Mouse (Mus musculus) frontal cortex, postnatal 36 days (tissue): ENCODE results near the gene Asl.

Experiments
- DNase-seq, 2 experiments: peaks; one replicate each; pipeline ENCODE4 v3.0.0; 2022; ENCODE audit warnings: low spot score in 2 of 2

Asl gene

DNA sequence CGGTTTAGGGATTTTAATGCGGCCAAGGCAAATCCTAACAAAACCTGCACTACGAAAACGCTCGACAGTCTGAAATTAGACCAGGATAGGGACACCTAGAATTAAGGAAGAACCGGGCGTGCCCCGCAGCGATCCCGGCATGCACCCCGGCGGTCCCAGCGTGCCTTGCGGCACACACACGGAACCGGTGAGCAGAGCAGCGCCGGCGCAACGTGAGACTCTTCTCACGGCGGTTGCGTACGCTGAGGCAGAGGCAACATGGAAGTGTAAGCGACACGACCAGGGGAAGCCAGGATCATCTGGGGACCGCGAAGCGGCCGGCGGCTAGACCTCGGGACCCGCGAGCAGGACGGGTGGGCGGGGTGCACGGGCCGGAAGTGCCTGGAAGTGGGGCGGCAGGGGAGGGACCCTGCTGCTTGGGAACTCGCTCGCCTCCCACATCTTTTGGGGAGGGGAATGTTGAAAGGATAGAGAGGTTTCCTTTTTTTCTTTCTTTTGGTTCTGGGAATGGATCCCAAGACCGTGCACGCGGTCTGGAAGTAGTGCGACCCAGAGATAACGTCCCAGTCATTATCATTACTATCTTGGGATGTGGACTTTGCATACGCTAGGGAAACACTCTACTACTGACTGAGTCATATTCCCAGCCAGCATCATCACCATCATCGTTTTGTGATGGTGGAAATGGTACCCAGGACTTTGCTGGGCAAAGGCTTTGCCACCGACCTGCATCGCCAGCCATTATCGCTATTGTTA lies at the start of gene Asl, which contains the start of gene Crcp:
TSS of gene Asl (minus strand) at position 106 of the 756 bp plus-strand sequence.
TSS of gene Crcp (plus strand) at position 149 of the 756 bp plus-strand sequence.
- DNase-seq, result peak; percentile 91 to 92

DNA sequence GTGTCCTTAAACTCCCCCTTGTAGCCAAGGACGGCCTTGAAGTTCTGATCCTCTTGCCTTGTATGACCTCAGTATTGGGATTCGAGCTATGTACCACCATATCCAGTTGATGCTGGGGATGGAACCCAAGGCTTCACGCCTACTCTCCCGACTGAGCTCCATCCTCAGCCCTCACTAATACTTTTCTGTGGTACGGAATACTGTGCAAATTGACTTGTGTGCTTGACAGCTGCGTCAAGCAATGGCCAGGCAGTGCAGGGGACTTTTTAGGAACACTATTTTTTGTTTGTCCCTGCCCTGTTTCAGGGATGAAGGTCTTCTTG lies 49.7 kb upstream of the Asl start:
- DNase-seq, result no peak

DNA sequence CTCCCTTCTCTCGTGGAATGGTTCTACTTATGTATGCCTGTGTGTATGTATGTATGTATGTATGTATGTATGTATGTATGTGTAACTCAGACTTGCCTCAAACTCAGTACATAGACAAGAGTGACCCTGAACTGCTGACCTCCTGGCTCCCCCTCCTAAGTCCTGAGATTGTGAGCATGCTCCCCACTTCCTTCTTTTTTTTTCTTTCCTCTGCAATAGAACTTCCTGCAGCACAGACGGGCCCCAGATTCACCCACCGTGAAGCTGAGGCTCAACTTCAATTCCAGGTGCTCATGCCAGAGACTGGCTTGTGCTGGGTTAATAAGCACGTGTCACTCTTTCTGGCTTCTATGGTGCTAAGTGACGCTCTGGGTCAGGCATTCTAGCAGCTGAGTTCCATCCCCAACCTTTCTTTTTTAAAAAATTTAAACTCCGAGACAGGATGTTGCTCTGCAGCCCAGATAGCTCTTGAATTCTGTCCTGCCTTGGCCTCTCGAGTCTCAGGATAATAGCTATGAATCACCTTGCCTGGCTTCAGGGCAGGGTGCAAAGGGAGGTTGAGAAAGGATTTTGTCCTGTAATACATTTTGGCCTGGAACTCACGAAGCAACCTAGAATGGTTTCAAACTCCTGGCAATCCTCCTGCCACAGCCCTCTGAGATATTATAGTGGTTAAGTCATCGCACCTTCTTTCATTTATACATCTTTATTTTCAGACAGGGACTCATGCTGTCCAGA lies 49.2 kb upstream of the Asl start:
- no peak for DNase-seq

GRCm38 (mm10) chr5:130076396-130076795 lies 47.3 kb upstream of the Asl start:
- DNase-seq, result no peak

GRCm38 (mm10) chr5:130074491-130074890 lies 45.4 kb upstream of the Asl start:
- no peak for DNase-seq

DNA sequence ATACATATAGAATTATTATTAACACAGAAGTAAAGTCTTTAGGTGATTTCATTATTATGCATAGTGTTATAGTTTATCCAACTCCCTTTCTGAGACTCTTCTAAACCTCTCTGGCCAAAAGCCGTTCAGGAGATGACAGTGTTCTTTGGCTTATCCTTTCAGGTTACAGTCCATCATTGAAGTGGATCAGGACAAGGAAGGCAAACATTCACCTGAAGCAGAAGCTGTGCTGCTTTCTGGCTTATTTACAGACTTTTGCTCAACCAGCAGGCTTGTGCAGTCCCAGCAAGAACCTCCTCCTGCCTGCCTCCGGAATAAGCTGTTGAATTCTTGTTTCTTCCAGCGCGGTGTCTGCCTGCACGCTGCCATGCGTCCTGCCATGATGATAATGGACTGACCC lies 44.0 kb upstream of the Asl start, which contains the start of gene Tpst1:
TSS of gene Tpst1 (plus strand) at position 301 of the 400 bp plus-strand sequence.
- no peak for DNase-seq

- DNase-seq, result no peak
These were observed 38.8 kb upstream of the Asl start for GRCm38 (mm10) chr5:130067841-130068264.

DNA sequence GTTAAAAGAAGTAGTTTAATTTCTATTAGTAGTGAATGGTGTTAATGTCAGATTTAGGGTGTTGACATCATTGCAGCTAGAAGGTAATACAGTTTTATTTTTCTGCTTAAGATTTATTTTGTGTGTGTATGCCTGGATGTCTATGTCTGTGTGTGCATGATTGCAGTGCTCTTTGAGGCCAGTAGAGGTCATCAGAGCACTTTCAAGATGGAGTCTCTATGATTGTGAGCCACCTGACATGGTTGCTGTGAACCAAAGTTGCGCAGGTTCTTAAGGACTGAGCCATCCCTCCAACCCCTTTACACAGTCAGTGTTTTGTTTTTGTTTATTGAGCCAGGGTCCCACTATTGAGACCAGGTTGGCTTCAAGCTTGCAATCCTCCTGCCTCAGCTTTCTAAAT lies 36.5 kb upstream of the Asl start:
- no peak for DNase-seq

GRCm38 (mm10) chr5:130063760-130064159 lies 34.7 kb upstream of the Asl start:
- DNase-seq, result no peak

- no peak for DNase-seq
These were observed 33.0 kb upstream of the Asl start for GRCm38 (mm10) chr5:130062096-130062495.

DNA sequence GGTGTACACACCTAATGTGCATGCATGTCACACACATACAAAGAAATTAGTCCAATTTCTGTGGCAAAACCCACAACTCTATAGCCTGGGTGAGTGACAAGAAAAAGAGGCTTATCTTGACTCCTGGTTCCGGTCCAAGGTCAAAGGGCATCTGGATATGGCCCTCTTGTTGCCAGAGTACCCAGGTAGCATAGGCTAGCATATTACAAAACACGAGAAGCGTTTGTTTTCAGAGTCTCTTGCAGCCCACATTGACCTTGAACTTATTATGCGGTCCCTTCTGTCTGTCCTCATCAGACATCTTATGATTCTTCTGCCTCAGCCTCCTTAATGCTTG lies 31.2 kb upstream of the Asl start:
- DNase-seq, result no peak

DNA sequence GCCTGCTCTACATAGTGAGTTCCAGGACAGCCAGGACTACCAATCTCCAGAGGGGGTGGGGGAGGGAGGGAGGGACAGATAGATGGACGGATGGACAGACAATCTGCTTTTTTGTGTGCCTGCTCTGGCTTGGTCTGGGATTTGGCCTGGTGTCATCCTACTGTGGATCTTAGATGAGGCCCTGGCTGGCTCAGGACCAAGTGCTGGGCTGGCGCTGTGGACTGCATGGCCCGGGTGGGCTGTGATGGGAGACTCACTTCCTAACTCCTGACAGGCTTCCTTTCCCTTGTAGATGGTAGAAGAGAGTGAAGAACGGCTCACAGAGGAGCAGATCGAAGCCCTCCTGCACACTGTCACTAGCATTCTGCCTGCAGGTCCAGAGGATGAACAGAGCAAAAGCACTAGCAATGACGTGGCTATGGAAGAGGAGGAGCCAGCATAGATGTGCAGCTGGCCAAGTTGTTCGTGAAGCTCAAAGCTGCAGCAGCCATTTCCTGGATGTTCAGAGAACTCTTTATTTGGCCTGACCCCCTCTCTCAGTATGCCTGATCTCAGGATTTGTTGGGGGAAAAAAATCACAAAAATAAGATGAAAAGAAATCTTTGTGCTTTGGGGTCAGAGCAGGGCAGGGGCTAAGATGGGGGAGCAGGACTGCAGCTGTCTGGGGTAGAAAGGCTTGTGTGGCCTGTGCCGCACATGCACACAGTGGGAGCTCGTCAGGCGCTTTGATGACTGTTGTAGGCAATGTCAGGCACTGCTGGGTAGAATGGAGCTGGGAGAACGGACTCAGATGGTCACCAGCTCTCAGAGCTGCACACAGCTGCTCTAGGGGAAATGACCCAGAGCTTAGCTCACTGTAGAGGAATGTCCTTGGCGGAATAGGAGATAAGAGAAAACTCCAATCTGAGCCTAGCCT lies 30.6 kb upstream of the Asl start:
- no peak for DNase-seq

DNA sequence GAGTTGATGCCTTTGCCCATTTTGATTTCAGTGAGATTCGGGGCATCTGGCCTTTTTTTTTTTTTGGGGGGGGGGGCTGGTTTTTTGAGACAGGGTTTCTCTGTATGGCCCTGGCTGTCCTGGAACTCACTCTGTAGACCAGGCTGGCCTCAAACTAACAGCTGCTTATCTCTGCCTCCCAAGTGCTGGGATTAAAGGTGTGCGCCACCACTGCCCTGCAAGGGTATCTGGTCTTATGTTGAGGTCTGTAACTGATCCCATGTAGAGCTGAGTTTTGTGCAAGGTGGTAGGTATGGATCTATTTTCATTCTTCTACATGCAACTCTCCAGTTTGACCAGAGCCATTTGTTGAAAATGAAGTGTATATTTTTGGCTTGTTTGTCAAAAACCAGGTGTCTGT lies 27.3 kb upstream of the Asl start:
- DNase-seq, result no peak

DNA sequence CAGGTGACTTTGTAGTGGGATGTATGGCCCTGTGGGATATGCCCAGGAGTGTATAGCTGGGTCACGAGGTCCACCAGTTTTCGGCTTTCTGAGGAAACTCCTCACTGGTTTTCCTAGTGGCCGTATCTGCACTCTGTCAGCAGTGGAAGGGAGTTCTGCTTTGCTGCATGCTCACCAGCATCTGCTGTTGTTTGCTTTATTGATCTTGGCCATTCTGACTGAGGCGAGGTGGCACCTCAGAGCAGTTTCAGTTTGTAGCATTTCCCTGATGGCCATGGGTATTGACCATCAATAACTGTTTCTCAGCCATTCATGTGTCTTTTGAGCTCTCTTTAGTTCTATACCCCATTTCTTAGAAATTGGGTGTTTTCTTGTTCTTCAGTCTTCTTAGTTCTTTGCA lies 26.6 kb upstream of the Asl start:
- no peak for DNase-seq

- no peak for DNase-seq
These were observed 23.9 kb upstream of the Asl start for GRCm38 (mm10) chr5:130052955-130053354.

GRCm38 (mm10) chr5:130052510-130052909 lies 23.5 kb upstream of the Asl start:
- DNase-seq, result no peak

GRCm38 (mm10) chr5:130051073-130051860 lies 22.2 kb upstream of the Asl start:
- no peak for DNase-seq

GRCm38 (mm10) chr5:130050416-130050815 lies 21.4 kb upstream of the Asl start:
- no peak for DNase-seq

DNA sequence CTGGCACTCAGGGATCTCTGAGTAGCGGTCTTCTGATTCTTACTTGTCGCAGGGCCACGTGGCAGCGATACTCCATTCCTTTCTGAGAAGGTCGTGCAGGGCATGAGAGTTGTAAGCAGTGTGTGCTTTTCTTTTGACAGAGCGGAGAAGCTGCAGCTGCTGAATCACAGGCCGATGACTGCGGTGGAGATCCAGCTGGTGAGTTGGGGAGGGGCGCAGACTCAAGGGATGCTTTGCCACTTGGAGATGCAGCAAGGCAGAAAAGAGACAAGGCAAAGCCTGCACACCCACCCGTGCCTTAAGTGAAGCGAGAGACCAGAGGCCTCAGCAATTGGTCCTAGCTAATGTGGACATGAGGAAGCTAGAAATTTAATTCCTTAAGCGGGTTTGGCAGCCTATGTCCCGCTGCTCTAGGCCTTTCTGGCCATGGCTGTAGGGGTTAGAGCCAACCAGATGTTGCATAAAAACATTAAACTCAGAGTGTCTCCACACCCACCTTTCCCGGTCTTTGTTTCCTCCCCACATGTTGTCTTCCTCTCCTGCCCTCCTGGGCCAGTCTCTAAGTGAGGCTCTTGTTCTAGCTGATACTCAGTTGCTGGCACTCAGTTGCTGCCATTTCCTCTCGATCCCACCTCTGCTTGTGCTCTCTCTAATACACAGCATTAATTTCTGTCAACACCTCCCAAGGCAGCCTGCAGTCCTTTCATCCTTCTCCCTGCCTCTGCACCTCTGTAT lies 19.9 kb upstream of the Asl start:
- no peak for DNase-seq

GRCm38 (mm10) chr5:130047013-130047412 lies 18.0 kb upstream of the Asl start:
- no peak for DNase-seq

DNA sequence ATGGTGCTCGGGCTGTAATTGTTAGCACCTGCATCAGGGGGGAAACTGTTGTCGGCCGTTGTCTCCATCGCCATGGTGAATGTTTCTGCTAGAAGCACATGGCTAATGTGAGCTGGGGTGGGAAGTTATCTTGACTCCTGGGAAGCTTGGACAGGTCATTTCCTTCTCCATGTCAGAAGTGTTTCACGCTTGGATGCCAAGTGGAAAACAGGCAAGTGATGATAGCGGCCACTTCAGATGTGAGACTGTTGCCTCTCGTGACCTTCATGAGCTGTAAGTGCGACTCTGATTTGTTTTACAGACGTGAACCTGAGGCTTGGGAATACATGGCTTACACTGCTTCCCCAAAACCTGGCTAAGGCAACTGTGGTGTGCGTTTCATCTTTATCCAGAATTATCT lies 17.5 kb upstream of the Asl start:
- no peak for DNase-seq
